Mouse (Mus musculus): Measurements from ENCODE around the gene Olfr896-ps1. TPM values are rescaled to one million over a fixed set of nuclear protein-coding genes. Genes with fewer than 3 reads are reported as not detected.

The Olfr896-ps1 gene
- polyA plus RNA-seq (2015; fragmentation: Nextera tagmentation; extraction: Ambion mirVana): not detected in 2 replicates

- Histone ChIP-seq H3K27ac (replicated peaks) (no peak within 1 kb of the TSS), H3K36me3 (ENCODE audit: control insufficient read depth, insufficient read depth, low read length) (no peaks in the 10 kb centered on the region), H3K4me3 (ENCODE audit: low read depth, low read length) (no peak within 1 kb of the TSS), H3K9ac (ENCODE audit: low read length) (no peak within 1 kb of the TSS), H3K27me3 (ENCODE audit: control insufficient read depth, insufficient read depth, low read length) (no peaks in the 10 kb centered on the region), H3K4me1 (replicated peaks; ENCODE audit: control insufficient read depth, insufficient read depth) (no peaks in the 10 kb centered on the region), H3K4me2 (replicated peaks; ENCODE audit: low read depth) (no peak within 1 kb of the TSS), H3K9me3 (ENCODE audit: control insufficient read depth, low read length) (no peaks in the 10 kb centered on the region)
- 92% methylated on average over 1 of the region's 1 CpGs for WGBS
- TF ChIP-seq CTCF (IDR thresholded peaks at IDR 0.05; ENCODE audit: low read depth) (no peak), EP300 (optimal IDR thresholded peaks at IDR 0.05) (no peak)
- no peak for DNase-seq (ENCODE audit: low spot score)
- ATAC-seq (ENCODE audit: low FRiP score, low TSS enrichment): no peak
Observed at GRCm38 (mm10) chr9:38290807-38291206, at the start of gene Olfr896-ps1. Olfr896-ps1 (plus strand) TSS chr9:38291107.

- Histone ChIP-seq H3K9ac (ENCODE audit: low read length) (no peak within 1 kb of the TSS), H3K4me2 (replicated peaks; ENCODE audit: low read depth) (no peak within 1 kb of the TSS), H3K4me1 (replicated peaks; ENCODE audit: control insufficient read depth, insufficient read depth) (no peaks in the 10 kb centered on the region), H3K27me3 (ENCODE audit: control insufficient read depth, insufficient read depth, low read length) (no peaks in the 10 kb centered on the region), H3K9me3 (ENCODE audit: control insufficient read depth, low read length) (no peaks in the 10 kb centered on the region), H3K36me3 (ENCODE audit: control insufficient read depth, insufficient read depth, low read length) (no peaks in the 10 kb centered on the region), H3K4me3 (ENCODE audit: low read depth, low read length) (no peak within 1 kb of the TSS), H3K27ac (replicated peaks) (no peak within 1 kb of the TSS)
- no peak for TF ChIP-seq EP300 (optimal IDR thresholded peaks at IDR 0.05)
- TF ChIP-seq CTCF (IDR thresholded peaks at IDR 0.05; ENCODE audit: low read depth): no peak
- ATAC-seq (ENCODE audit: low FRiP score, low TSS enrichment) (no peak), DNase-seq (ENCODE audit: low spot score) (no peak)
Observed at GRCm38 (mm10) chr9:38252474-38252873, 38.4 kb upstream of the Olfr896-ps1 start, which contains the start of gene Olfr143. Olfr143 (plus strand) TSS chr9:38252774.

- H3K4me2 ChIP-seq (replicated peaks; ENCODE audit: low read depth): no peak within 1 kb of the TSS
- ATAC-seq (ENCODE audit: low FRiP score, low TSS enrichment) (no peak), DNase-seq (ENCODE audit: low spot score) (no peak)
- TF ChIP-seq EP300 (optimal IDR thresholded peaks at IDR 0.05): no peak
- TF ChIP-seq CTCF (IDR thresholded peaks at IDR 0.05; ENCODE audit: low read depth): no peak
- H3K36me3 ChIP-seq (ENCODE audit: control insufficient read depth, insufficient read depth, low read length): no peaks in the 10 kb centered on the region
- H3K9ac ChIP-seq (ENCODE audit: low read length): no peak within 1 kb of the TSS
- no peaks in the 10 kb centered on the region for H3K4me1 ChIP-seq (replicated peaks; ENCODE audit: control insufficient read depth, insufficient read depth)
- no peaks in the 10 kb centered on the region for H3K27me3 ChIP-seq (ENCODE audit: control insufficient read depth, insufficient read depth, low read length)
- H3K9me3 ChIP-seq (ENCODE audit: control insufficient read depth, low read length): no peaks in the 10 kb centered on the region
- no peak within 1 kb of the TSS for H3K4me3 ChIP-seq (ENCODE audit: low read depth, low read length)
- H3K27ac ChIP-seq (replicated peaks): no peak within 1 kb of the TSS
Observed at GRCm38 (mm10) chr9:38267551-38267950, 23.4 kb upstream of the Olfr896-ps1 start, which contains the start of gene Olfr895. Olfr895 (plus strand) TSS chr9:38267851.

GRCm38 (mm10) chr9:38328760-38329159 is 37.9 kb downstream of the Olfr896-ps1 start, which contains the start of gene Olfr25:
Olfr25 (plus strand) TSS chr9:38329060.
- no peak within 1 kb of the TSS for H3K4me3 ChIP-seq (ENCODE audit: low read depth, low read length)
- WGBS: 73% methylated on average over 3 of the region's 3 CpGs
- TF ChIP-seq EP300 (optimal IDR thresholded peaks at IDR 0.05) (no peak), CTCF (IDR thresholded peaks at IDR 0.05; ENCODE audit: low read depth) (no peak)
- H3K9me3 ChIP-seq (ENCODE audit: control insufficient read depth, low read length): no peaks in the 10 kb centered on the region
- H3K9ac ChIP-seq (ENCODE audit: low read length): no peak within 1 kb of the TSS
- no peak within 1 kb of the TSS for H3K27ac ChIP-seq (replicated peaks)
- no peaks in the 10 kb centered on the region for H3K4me1 ChIP-seq (replicated peaks; ENCODE audit: control insufficient read depth, insufficient read depth)
- H3K27me3 ChIP-seq (ENCODE audit: control insufficient read depth, insufficient read depth, low read length): no peaks in the 10 kb centered on the region
- no peak within 1 kb of the TSS for H3K4me2 ChIP-seq (replicated peaks; ENCODE audit: low read depth)
- no peak for DNase-seq (ENCODE audit: low spot score)
- no peaks in the 10 kb centered on the region for H3K36me3 ChIP-seq (ENCODE audit: control insufficient read depth, insufficient read depth, low read length)
- no peak for ATAC-seq (ENCODE audit: low FRiP score, low TSS enrichment)

Other genes starting within 250 kb of the Olfr896-ps1 start
- not detected in 2 replicates for gene Olfr884, start 244.6 kb upstream of the Olfr896-ps1 start, polyA plus RNA-seq (2015; fragmentation: Nextera tagmentation; extraction: Ambion mirVana)
- not detected in 2 replicates for gene Olfr885, start 229.8 kb upstream of the Olfr896-ps1 start, polyA plus RNA-seq (2015; fragmentation: Nextera tagmentation; extraction: Ambion mirVana)
- not detected in 2 replicates for gene Olfr887, start 207.0 kb upstream of the Olfr896-ps1 start, polyA plus RNA-seq (2015; fragmentation: Nextera tagmentation; extraction: Ambion mirVana)
- not detected in 2 replicates for gene Olfr888, start 183.0 kb upstream of the Olfr896-ps1 start, polyA plus RNA-seq (2015; fragmentation: Nextera tagmentation; extraction: Ambion mirVana)
- 0.02 and 0.05 TPM in 2 replicates for gene Olfr889, start 175.9 kb upstream of the Olfr896-ps1 start, polyA plus RNA-seq (2015; fragmentation: Nextera tagmentation; extraction: Ambion mirVana)
- gene Olfr890, start 148.6 kb upstream of the Olfr896-ps1 start, polyA plus RNA-seq (2015; fragmentation: Nextera tagmentation; extraction: Ambion mirVana): 0.04 and 0.06 TPM in 2 replicates
- not detected in 2 replicates for gene Olfr891, start 110.3 kb upstream of the Olfr896-ps1 start, polyA plus RNA-seq (2015; fragmentation: Nextera tagmentation; extraction: Ambion mirVana)
- gene Olfr893, start 82.7 kb upstream of the Olfr896-ps1 start, polyA plus RNA-seq (2015; fragmentation: Nextera tagmentation; extraction: Ambion mirVana): 0.06 and 0.11 TPM in 2 replicates
- not detected in 2 replicates for gene Olfr894, start 73.1 kb upstream of the Olfr896-ps1 start, polyA plus RNA-seq (2015; fragmentation: Nextera tagmentation; extraction: Ambion mirVana)
- gene Olfr143, start 38.3 kb upstream of the Olfr896-ps1 start, polyA plus RNA-seq (2015; fragmentation: Nextera tagmentation; extraction: Ambion mirVana): not detected in 2 replicates
- gene Olfr895, start 23.3 kb upstream of the Olfr896-ps1 start, polyA plus RNA-seq (2015; fragmentation: Nextera tagmentation; extraction: Ambion mirVana): not detected in 2 replicates
- gene Olfr25, start 38.0 kb downstream of the Olfr896-ps1 start, polyA plus RNA-seq (2015; fragmentation: Nextera tagmentation; extraction: Ambion mirVana): not detected in 2 replicates
- not detected in 2 replicates for gene Olfr898, start 57.3 kb downstream of the Olfr896-ps1 start, polyA plus RNA-seq (2015; fragmentation: Nextera tagmentation; extraction: Ambion mirVana)
- gene Olfr250, start 75.8 kb downstream of the Olfr896-ps1 start, polyA plus RNA-seq (2015; fragmentation: Nextera tagmentation; extraction: Ambion mirVana): not detected in 2 replicates
- not detected in 2 replicates for gene Olfr251, start 86.0 kb downstream of the Olfr896-ps1 start, polyA plus RNA-seq (2015; fragmentation: Nextera tagmentation; extraction: Ambion mirVana)
- gene Olfr147, start 110.6 kb downstream of the Olfr896-ps1 start, polyA plus RNA-seq (2015; fragmentation: Nextera tagmentation; extraction: Ambion mirVana): not detected in 2 replicates
- not detected in 2 replicates for gene Olfr901, start 138.3 kb downstream of the Olfr896-ps1 start, polyA plus RNA-seq (2015; fragmentation: Nextera tagmentation; extraction: Ambion mirVana)
- not detected in 2 replicates for gene Olfr902, start 156.5 kb downstream of the Olfr896-ps1 start, polyA plus RNA-seq (2015; fragmentation: Nextera tagmentation; extraction: Ambion mirVana)
- gene Olfr904, start 172.0 kb downstream of the Olfr896-ps1 start, polyA plus RNA-seq (2015; fragmentation: Nextera tagmentation; extraction: Ambion mirVana): not detected in 2 replicates
- gene Olfr905, start 180.0 kb downstream of the Olfr896-ps1 start, polyA plus RNA-seq (2015; fragmentation: Nextera tagmentation; extraction: Ambion mirVana): not detected in 2 replicates
- gene Olfr906, start 196.0 kb downstream of the Olfr896-ps1 start, polyA plus RNA-seq (2015; fragmentation: Nextera tagmentation; extraction: Ambion mirVana): not detected in 2 replicates
- gene Olfr907, start 204.7 kb downstream of the Olfr896-ps1 start, polyA plus RNA-seq (2015; fragmentation: Nextera tagmentation; extraction: Ambion mirVana): not detected in 2 replicates
- not detected in 2 replicates for gene Olfr911-ps1, start 230.5 kb downstream of the Olfr896-ps1 start, polyA plus RNA-seq (2015; fragmentation: Nextera tagmentation; extraction: Ambion mirVana)
- not detected in 2 replicates for gene Olfr910, start 246.7 kb downstream of the Olfr896-ps1 start, polyA plus RNA-seq (2015; fragmentation: Nextera tagmentation; extraction: Ambion mirVana)

Data from stomach, postnatal 0 days (tissue).